Mouse (Mus musculus): ENCODE results near the gene Mink1.

Gene Mink1

GRCm38 (mm10) chr11:70653345-70654197 lies 90.9 kb downstream of the Mink1 start:
- WGBS: under 1% methylated on average over 63 of the region's 63 CpGs

DNA sequence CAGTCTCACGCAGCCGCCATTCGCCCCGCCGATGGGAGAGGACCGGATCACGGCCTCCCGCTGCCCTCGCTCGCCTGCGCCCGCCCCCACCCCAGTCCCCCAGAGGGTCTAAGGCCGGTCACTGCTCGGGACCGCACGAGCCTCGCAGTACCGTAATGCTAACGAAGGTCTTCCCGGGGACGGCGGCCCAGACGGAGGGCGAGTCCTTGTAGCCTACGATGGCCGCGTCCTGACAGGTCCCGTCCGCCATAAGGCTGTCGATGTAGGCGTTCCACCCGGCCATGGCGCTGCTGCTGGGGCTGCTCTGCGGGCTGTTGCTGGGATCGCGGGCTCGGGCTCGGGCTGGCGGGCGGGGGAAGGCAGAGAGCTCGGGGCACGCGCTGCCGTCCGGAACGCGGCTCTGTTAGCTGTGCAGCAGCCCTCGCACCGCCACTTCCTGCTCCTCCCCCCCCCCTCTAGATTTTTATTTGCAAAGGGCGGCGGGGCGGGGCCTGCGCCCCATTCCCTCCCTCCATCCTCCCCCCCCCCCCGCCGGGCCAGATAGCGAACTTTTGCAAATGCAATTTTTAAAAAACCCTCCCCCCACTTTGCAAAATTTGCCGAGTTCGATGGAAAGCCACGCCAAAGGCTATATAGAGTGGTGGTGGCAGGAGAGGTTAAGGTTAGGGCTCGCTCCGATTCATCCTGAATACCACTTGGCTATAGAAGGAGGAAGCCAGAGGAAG lies 91.7 kb downstream of the Mink1 start, which contains the start of gene Pfn1:
Pfn1 (minus strand) TSS at position 447 of the 725 bp plus-strand sequence.
- WGBS: under 1% methylated on average over 58 of the region's 61 CpGs

DNA sequence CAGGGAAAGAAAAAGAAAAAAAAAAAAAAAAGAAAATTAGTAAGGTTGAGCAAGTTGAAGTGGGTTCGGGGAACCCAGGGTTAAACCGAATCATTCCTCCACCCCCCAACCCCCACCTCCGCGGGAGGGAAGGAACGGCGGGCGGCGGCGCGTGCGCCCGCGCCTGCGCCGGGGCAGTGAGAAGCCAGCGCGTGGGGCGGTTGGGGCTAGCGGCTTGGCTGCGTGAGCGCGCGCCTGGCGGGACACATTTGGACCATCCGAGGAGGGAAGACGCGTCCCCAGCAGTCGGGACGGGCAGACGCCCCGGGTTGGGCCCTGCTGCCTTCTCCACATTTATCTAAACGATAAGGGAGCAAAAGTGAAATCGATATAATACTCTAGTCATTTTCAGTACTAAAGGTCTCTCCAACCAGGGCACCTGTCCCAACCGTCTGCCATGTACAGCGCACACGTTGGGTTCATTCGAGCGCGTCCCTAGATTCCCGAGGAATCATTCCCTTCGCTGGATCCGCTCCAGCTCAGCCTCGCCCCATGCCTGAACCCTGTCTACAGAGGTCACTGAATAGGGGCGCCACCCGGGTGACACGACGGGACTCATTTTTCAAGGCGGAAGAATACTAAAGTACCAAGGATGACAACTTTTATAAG lies 92.4 kb downstream of the Mink1 start:
- under 1% methylated on average over 48 of the region's 48 CpGs for WGBS

DNA sequence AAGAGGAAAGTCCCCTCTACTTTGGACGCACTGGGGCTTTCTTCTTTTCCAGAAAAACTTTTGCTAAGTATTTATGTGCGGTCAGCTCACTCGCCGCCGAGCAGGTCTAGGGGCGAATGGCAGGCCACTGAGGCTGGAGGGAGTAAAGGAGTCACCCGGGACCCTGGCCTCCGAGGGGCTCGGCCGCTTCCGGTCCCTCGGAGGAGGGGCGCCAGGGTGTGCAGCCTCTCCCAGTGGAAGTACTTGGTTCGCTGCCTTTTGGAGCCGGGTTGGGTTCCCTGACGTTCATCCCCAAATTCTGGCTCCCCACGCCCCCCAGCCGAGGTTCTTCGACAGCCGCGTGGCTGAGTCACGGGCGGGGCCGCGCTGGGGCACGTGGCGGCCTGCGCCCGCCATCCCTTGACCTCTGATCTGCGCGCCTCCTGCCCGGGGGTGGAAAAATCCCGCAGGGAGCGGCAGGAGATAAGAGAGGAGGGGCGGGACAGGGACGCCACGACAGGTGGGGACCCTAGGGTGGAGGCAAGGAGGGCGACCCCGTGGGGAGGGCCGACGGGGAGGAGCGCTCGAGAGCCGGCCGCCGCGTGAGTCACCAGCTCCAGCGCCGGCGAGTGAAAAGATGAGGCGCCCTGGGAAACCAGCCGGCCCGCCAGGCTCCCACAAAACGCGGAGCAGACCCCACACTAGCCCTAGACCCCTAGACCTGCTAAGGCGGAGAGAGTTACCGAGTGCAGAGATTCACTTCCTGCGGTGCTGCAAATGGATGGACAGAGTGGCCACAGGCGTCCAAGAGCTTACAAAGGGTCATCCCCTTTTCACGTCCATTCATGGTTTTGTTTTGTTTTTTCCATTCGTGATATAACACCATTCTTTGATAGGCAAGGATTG lies 93.1 kb downstream of the Mink1 start:
- 3% methylated on average over 61 of the region's 61 CpGs for WGBS

GRCm38 (mm10) chr11:70656456-70656927 lies 93.8 kb downstream of the Mink1 start:
- 48% methylated on average over 16 of the region's 16 CpGs for WGBS

DNA sequence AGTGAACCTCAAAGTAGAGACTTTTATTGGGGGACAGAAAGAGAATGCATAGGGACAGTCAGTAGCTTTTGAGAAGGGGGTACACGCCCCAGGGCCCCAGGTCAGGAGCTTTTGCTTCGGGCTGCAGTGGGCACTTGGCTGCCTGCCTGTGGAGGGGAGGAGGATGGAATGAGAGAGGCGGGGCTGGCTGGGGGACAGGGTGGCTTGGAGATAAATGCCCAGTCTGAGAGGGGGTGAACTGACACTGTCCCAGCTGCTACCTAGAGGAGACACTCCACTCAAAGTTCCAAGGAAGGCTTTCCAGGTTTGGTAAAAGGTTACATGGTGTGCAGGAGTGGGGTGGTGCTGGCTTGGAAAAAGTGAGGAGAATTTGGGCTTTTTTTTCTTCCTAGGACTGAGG lies 94.3 kb downstream of the Mink1 start, which contains the start of gene Eno3:
Eno3 (plus strand) TSS at position 239 of the 400 bp plus-strand sequence.
- 52% methylated on average over 3 of the region's 3 CpGs for WGBS

DNA sequence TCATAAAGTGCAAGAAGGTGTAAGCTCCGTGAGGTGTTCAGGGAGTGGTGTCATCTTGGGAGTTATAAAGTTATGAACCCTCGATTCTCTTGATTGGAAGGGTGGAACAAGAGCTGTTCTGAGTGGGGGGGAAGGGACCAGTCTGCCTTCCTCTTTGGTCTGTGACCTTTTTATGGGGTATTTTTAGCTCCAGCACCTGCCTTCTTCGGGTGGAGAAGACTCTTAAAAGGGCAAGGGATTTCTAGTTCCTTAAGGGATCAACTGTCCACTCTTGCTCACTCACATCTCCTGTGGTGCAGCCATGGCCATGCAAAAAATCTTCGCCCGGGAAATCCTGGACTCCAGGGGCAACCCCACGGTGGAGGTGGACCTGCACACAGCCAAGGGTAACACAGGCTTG lies 94.9 kb downstream of the Mink1 start:
- WGBS: 67% methylated on average over 6 of the region's 6 CpGs

DNA sequence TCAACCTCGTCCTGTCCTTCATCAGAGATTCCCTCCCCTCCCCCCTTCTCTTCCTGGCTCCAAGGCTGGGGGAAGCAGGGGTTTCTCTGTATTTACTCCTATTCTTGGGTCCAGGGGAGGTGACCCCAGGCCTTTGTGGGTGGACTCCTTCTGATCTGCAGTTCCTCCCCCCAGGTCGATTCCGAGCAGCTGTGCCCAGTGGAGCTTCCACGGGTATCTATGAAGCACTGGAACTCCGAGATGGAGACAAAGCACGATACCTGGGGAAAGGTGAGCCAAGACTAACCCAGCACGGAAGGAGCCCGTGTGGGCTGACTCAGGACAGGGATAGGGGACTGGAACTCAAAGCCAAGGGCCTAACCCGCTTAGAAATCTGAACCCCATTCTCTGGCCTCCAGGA lies 95.3 kb downstream of the Mink1 start:
- 73% methylated on average over 9 of the region's 9 CpGs for WGBS

GRCm38 (mm10) chr11:70658521-70658920 lies 95.8 kb downstream of the Mink1 start:
- WGBS: 92% methylated on average over 5 of the region's 5 CpGs

DNA sequence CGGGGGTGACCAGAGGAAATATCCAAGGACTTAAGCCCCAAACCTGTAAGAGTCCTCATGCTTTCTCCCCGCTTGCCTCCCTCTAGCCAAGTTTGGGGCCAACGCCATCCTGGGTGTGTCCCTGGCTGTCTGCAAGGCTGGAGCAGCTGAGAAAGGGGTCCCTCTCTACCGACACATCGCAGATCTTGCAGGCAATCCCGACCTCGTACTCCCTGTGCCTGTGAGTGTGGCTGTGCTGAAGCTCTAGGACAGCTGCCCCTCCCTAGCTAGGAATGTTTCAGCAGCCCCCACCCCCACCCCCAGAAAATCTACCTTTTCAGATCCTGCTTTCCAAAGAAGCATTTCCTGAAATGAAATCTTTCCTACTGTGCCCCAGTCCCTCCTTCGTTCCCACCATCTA lies 96.3 kb downstream of the Mink1 start:
- 77% methylated on average over 8 of the region's 8 CpGs for WGBS

DNA sequence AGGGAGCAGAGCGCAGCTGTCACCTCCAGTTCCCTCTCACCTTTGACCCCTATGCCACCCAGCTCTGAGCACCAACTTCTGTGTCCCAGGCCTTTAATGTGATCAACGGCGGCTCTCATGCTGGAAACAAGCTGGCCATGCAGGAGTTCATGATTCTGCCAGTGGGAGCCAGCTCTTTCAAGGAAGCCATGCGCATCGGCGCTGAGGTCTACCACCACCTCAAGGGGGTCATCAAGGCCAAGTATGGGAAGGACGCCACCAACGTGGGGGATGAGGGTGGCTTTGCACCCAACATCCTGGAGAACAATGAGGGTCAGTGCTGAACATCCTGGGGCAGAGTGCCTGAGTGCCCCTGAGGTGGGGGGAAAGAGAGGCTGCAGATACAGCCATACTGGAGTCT lies 97.9 kb downstream of the Mink1 start:
- WGBS: 90% methylated on average over 8 of the region's 8 CpGs

- 88% methylated on average over 8 of the region's 8 CpGs for WGBS
These were observed 100.4 kb downstream of the Mink1 start for GRCm38 (mm10) chr11:70663101-70663500.

DNA sequence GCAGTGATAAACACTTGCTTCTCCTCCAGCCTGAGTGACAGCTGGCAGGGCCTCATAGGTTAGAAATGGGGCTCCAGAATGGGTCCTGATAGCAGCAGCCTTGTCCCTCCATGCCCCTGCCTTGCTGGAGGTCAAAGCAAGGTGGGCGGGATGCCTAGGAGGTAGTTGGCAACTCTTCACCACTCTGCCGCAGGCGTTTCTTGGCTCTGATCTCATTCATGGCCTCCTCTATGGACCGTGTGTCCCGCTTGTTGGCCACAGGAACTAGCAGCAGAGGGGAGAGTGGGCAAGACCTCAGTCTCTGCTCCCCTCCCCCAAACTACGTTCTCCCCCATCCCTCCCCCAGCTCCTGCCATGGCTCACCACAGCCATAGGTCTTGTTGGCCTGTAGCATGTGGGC lies 101.3 kb downstream of the Mink1 start:
- 79% methylated on average over 6 of the region's 6 CpGs for WGBS
